Mouse (Mus musculus): ENCODE data around the gene Pde7b. TPM values are rescaled to one million over a fixed set of nuclear protein-coding genes. Genes with fewer than 3 reads are reported as not detected.

Pde7b gene
- polyA plus RNA-seq, 1 experiment from 2014 or later, result 4.2 TPM

DNA sequence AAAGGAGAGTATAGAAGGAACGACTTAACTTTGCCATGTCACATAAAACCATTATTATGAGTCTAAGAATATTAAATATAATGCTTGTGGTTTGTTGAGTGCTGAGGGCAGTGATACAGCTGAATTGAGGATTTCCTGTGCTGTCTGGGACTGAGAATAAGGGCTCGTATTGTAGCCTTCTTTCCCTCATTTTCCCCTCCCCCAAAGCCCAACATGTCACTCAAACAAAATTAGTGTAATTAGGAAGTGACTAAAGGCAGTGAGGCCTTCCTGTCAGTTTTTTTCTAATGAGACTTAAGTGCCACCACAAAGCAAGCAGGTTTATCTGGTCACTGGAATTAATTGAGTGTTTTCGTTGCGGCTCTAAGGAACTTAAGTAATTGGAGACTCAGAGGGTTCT lies 12.3 kb upstream of the Pde7b start:
- DNase-seq (ENCODE audit: low spot score), result no peak
- Histone ChIP-seq H3K27me3 (ENCODE audit: insufficient read depth, poor library complexity, severe bottlenecking) (no peaks in the 10 kb centered on the region), H3K36me3 (no peaks in the 10 kb centered on the region), H3K9me3 (no peaks in the 10 kb centered on the region), H3K27ac (no peak overlapping the region), H3K4me1 (peaks cover 22% of the 10 kb centered on the region), H3K4me3 (no peak overlapping the region)
- WGBS, result 43% methylated on average over 4 of the region's 4 CpGs

- DNase-seq (ENCODE audit: low spot score), result no peak
- Histone ChIP-seq H3K27me3 (ENCODE audit: insufficient read depth, poor library complexity, severe bottlenecking) (no peaks in the 10 kb centered on the region), H3K9me3 (no peaks in the 10 kb centered on the region), H3K4me3 (no peak overlapping the region), H3K27ac (no peak overlapping the region), H3K36me3 (no peaks in the 10 kb centered on the region), H3K4me1 (peaks cover 22% of the 10 kb centered on the region)
- 45% methylated on average over 3 of the region's 3 CpGs for WGBS
These were observed 11.0 kb upstream of the Pde7b start for GRCm38 (mm10) chr10:20735775-20736449.

GRCm38 (mm10) chr10:20733576-20733975 lies 8.7 kb upstream of the Pde7b start:
- Histone ChIP-seq H3K27me3 (ENCODE audit: insufficient read depth, poor library complexity, severe bottlenecking) (no peaks in the 10 kb centered on the region), H3K36me3 (no peaks in the 10 kb centered on the region)
- 61% methylated on average over 5 of the region's 5 CpGs for WGBS

GRCm38 (mm10) chr10:20732180-20732579 lies 7.3 kb upstream of the Pde7b start:
- no peak overlapping the region for H3K4me3 ChIP-seq
- peaks cover 18% of the 10 kb centered on the region for H3K4me1 ChIP-seq
- 65% methylated on average over 2 of the region's 2 CpGs for WGBS
- no peaks in the 10 kb centered on the region for H3K36me3 ChIP-seq
- H3K9me3 ChIP-seq, result no peaks in the 10 kb centered on the region
- H3K27me3 ChIP-seq (ENCODE audit: insufficient read depth, poor library complexity, severe bottlenecking), result no peaks in the 10 kb centered on the region
- H3K27ac ChIP-seq, result no peak overlapping the region
- no peak for DNase-seq (ENCODE audit: low spot score)

More at GRCm38 (mm10) chr10:20733576-20733975, 8.7 kb upstream of the Pde7b start:
- Histone ChIP-seq H3K27ac (no peak overlapping the region), H3K4me3 (no peak overlapping the region), H3K9me3 (no peaks in the 10 kb centered on the region), H3K4me1 (peaks cover 22% of the 10 kb centered on the region)
- DNase-seq (ENCODE audit: low spot score), result no peak

DNA sequence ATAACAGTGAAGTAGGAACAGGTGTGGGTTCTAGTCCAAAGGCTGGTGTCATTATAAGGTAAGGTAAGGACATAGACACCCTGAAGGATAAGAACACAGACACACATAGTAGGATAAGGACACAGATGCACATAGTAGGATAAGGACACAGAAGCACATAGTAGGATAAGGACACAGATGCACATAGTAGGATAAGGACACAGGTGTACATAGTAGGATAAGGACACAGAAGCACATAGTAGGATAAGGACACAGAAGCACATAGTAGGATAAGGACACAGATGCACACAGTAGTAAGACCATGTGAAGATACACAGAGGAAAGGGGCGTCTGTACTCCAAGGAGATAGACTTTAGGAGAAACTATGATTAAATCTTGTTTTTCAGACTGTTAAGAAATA lies 5.2 kb upstream of the Pde7b start:
- Histone ChIP-seq H3K4me3 (no peak overlapping the region), H3K36me3 (no peaks in the 10 kb centered on the region), H3K9me3 (no peaks in the 10 kb centered on the region), H3K27me3 (ENCODE audit: insufficient read depth, poor library complexity, severe bottlenecking) (no peaks in the 10 kb centered on the region; the same call in 1 of the 2 replicates), H3K27ac (no peak overlapping the region), H3K4me1 (peaks cover 12% of the 10 kb centered on the region)
- WGBS, result 84% methylated on average over 1 of the region's 1 CpGs
- no peak for DNase-seq (ENCODE audit: low spot score)

DNA sequence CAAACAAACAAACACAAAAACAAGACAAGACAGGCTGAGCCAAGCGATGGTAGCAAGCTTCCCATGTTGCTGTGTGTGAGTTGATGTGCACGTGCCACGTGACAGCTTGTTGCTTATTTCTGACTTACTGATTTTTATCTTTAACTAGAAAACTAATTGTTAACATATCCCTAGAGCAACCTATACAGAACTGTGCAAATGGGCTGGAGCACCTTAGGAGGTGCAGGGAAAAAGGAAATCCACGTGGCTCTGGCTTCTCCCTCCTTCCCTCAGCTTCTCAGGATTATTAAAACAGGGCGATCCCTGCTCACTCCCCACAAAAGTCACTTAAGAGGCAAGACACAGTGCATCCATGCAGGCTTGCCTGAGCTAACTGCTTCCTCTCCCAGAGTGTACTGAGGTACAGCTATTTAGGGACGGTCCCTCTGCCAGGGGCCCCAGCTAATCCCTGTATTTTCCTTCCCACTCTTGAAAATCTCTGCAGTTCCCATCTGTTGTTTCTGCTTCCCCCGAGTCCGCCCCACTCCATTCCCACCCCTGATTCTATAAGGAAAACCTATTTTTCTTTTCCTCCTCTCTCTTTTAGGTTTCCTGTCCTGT lies 606 bp upstream of the Pde7b start:
- Histone ChIP-seq H3K27me3 (ENCODE audit: insufficient read depth, poor library complexity, severe bottlenecking) (no peaks in the 10 kb centered on the region; the same call in 1 of the 2 replicates), H3K9me3 (no peaks in the 10 kb centered on the region), H3K36me3 (no peaks in the 10 kb centered on the region), H3K27ac (peak overlapping the region; percentile 79; the same call in 1 of the 2 replicates), H3K4me1 (peaks cover 18% of the 10 kb centered on the region), H3K4me3 (no peak overlapping the region)
- WGBS, result 55% methylated on average over 8 of the region's 8 CpGs
- no peak for DNase-seq (ENCODE audit: low spot score)

DNA sequence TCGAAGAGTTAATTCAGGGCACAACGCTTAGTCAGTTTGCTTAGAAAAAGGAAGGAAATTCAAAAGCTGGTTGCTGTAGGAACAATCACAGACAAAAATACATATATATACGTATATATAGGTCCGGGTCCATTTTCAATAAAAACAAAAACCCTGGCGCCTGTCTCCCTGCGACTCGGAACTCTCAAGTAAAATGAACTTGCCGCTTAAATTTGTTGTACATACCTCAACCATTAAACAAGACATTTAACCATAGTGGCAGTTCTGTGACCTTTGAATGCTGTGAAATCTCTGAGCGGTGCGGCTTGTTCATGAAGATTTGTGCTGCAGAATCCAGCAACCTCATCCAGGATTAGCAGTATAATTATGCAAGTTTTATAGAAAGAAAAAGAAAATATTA lies 427 bp downstream of the Pde7b start:
- no peaks in the 10 kb centered on the region for H3K36me3 ChIP-seq
- no peaks in the 10 kb centered on the region for H3K9me3 ChIP-seq
- peaks cover 21% of the 10 kb centered on the region for H3K4me1 ChIP-seq
- WGBS, result 58% methylated on average over 10 of the region's 10 CpGs
- peak overlapping the region; percentile 79 for H3K27ac ChIP-seq
- H3K27me3 ChIP-seq (ENCODE audit: insufficient read depth, poor library complexity, severe bottlenecking), result no peaks in the 10 kb centered on the region; the same call in 1 of the 2 replicates
- no peak for DNase-seq (ENCODE audit: low spot score)
- peak overlapping the region; percentile 50 for H3K4me3 ChIP-seq

DNA sequence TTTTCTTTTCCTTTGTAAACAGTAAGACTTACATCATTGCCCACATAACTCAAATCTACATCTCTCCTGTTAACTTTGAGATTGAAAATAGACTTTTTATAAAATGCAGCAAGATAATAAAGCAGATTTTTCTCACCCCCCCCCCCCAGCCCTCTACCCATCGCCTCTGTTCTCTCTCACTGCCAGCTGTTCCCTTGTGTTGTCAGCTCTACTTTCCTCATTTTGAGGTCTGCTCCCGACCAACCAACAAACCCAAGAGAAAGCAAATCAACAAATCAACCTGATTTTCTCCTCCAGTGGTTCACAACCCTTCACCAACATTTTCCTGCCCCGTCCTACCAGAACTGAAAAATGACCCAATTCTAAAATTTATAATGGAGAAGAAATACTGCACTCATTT lies 916 bp downstream of the Pde7b start:
- no peak for DNase-seq (ENCODE audit: low spot score)
- peak overlapping the region; percentile 79 for H3K27ac ChIP-seq
- no peaks in the 10 kb centered on the region for H3K36me3 ChIP-seq
- peaks cover 21% of the 10 kb centered on the region for H3K4me1 ChIP-seq
- H3K9me3 ChIP-seq, result no peaks in the 10 kb centered on the region
- peak overlapping the region; percentile 50 for H3K4me3 ChIP-seq
- no peaks in the 10 kb centered on the region; the same call in 1 of the 2 replicates for H3K27me3 ChIP-seq (ENCODE audit: insufficient read depth, poor library complexity, severe bottlenecking)
- WGBS, result 27% methylated on average over 3 of the region's 3 CpGs

- DNase-seq (ENCODE audit: low spot score), result no peak
- Histone ChIP-seq H3K36me3 (no peaks in the 10 kb centered on the region), H3K4me3 (peak overlapping the region; percentile 50), H3K27ac (peak overlapping the region; percentile 69), H3K27me3 (ENCODE audit: insufficient read depth, poor library complexity, severe bottlenecking) (no peaks in the 10 kb centered on the region; the same call in 1 of the 2 replicates), H3K9me3 (no peaks in the 10 kb centered on the region), H3K4me1 (peaks cover 21% of the 10 kb centered on the region)
- 37% methylated on average over 3 of the region's 3 CpGs for WGBS
These were observed 1.4 kb downstream of the Pde7b start for GRCm38 (mm10) chr10:20723521-20723915.

DNA sequence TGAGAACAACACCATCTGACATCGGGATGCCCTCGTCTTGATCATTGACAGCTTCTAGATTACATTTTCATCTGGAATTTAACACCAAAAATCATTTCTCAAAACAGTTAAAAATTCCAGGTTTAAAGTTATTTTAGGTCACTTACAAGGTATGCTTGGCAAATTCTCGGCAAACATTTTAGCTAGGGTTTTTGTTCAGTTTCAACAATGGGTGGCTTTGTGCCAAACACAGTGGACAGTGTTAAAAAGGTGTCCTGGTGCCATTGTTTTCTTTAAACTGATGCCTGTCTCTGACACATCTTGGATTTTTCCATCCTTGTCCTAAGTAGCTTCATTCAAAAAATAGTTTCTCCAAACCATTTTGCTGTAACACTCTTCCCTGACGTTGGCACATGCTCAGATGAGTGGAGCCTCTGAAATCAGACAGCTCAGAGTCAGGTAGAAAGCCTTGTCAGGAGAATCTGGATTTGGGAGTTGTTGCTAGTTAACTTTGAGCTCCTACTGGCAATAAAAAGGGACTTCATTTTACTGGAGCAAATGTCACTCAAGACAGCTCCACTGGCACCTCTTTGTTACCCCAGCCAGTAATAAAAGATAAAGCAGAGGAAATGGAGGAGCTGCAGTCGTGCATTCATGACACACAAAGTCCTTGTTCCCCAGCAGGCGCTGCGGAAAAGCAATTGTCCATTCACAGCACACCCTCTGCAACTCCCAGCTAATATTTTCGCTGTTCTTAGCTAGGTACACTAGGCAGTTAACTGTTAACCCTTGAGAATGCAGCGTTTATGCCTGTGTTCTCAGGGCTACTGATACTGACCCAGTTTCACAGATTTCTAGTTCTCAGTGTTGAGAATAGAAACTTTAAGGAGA lies 2.0 kb downstream of the Pde7b start:
- Histone ChIP-seq H3K4me3 (peak overlapping the region; percentile 50), H3K27ac (peak overlapping the region; percentile 69; the same call in 1 of the 2 replicates), H3K36me3 (no peaks in the 10 kb centered on the region), H3K9me3 (no peaks in the 10 kb centered on the region), H3K27me3 (ENCODE audit: insufficient read depth, poor library complexity, severe bottlenecking) (no peaks in the 10 kb centered on the region; the same call in 1 of the 2 replicates), H3K4me1 (peaks cover 21% of the 10 kb centered on the region)
- WGBS, result 48% methylated on average over 9 of the region's 9 CpGs
- no peak for DNase-seq (ENCODE audit: low spot score)

- WGBS, result 53% methylated on average over 2 of the region's 2 CpGs
- H3K36me3 ChIP-seq, result no peaks in the 10 kb centered on the region
- DNase-seq (ENCODE audit: low spot score), result no peak
- H3K27me3 ChIP-seq (ENCODE audit: insufficient read depth, poor library complexity, severe bottlenecking), result no peaks in the 10 kb centered on the region
- peaks cover 12% of the 10 kb centered on the region; the same call in 1 of the 2 replicates for H3K4me1 ChIP-seq
- no peaks in the 10 kb centered on the region for H3K9me3 ChIP-seq
- H3K4me3 ChIP-seq, result no peak overlapping the region
- no peak overlapping the region for H3K27ac ChIP-seq
These were observed 5.7 kb downstream of the Pde7b start for GRCm38 (mm10) chr10:20719201-20719600.

GRCm38 (mm10) chr10:20700633-20701032 lies 24.2 kb downstream of the Pde7b start:
- 69% methylated on average over 7 of the region's 7 CpGs for WGBS
- no peaks in the 10 kb centered on the region for H3K4me1 ChIP-seq
- H3K9me3 ChIP-seq, result no peaks in the 10 kb centered on the region
- DNase-seq (ENCODE audit: low spot score), result no peak
- no peak overlapping the region for H3K27ac ChIP-seq
- H3K27me3 ChIP-seq (ENCODE audit: insufficient read depth, poor library complexity, severe bottlenecking), result no peaks in the 10 kb centered on the region
- H3K4me3 ChIP-seq, result no peak overlapping the region
- no peaks in the 10 kb centered on the region for H3K36me3 ChIP-seq

GRCm38 (mm10) chr10:20699874-20700273 lies 25.0 kb downstream of the Pde7b start:
- H3K36me3 ChIP-seq, result no peaks in the 10 kb centered on the region; the same call in 1 of the 2 replicates
- H3K27me3 ChIP-seq (ENCODE audit: insufficient read depth, poor library complexity, severe bottlenecking), result no peaks in the 10 kb centered on the region
- no peak for DNase-seq (ENCODE audit: low spot score)
- no peaks in the 10 kb centered on the region for H3K4me1 ChIP-seq
- H3K9me3 ChIP-seq, result no peaks in the 10 kb centered on the region
- WGBS, result 84% methylated on average over 9 of the region's 9 CpGs
- H3K27ac ChIP-seq, result no peak overlapping the region
- no peak overlapping the region for H3K4me3 ChIP-seq
